Mouse (Mus musculus): Measurements from ENCODE around the gene Ascc2. TPM values are rescaled to one million over a fixed set of nuclear protein-coding genes. Genes with fewer than 3 reads are reported as not detected.

The Ascc2 gene
- polyA plus RNA-seq, 1 experiment from 2014 or later, result 31.5 TPM

- H3K9ac ChIP-seq, result no peak overlapping the region
- no peaks in the 10 kb centered on the region for H3K9me3 ChIP-seq
- no peak overlapping the region for H3K4me2 ChIP-seq
- H3K4me1 ChIP-seq, result no peaks in the 10 kb centered on the region
- 0 out of 2 replicates have a peak, but pooled peaks cover 2% of the 10 kb centered on the region for H3K36me3 ChIP-seq
- no peak for ATAC-seq (ENCODE audit: insufficient read depth, low FRiP score, low read depth)
- H3K27me3 ChIP-seq (replicated peaks), result no peaks in the 10 kb centered on the region
- H3K4me3 ChIP-seq (replicated peaks), result no peak overlapping the region
- H3K27ac ChIP-seq, result no peak overlapping the region
Measured at GRCm38 (mm10) chr11:4712822-4713221, 75.3 kb downstream of the Ascc2 start.

DNA sequence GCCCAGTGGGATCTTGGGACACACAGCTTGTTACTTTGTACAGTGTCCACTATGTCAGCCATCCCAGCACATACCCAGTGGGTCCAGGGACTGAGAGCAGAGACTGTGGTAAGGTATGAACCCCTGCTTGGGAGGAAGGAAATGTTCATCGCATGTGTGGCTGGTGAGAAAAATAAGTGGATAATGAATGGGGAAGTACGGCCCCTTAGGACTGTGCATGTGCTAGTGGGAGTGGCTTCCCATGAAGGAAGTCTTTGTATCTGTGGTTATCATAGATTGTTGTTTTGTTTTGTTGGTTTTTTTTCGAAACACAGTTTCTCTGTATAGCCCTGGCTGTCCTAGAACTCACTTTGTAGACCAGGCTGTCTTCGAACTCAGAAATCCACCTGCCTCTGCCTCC lies 77.2 kb downstream of the Ascc2 start:
- Histone ChIP-seq H3K4me1 (no peaks in the 10 kb centered on the region), H3K4me3 (replicated peaks) (no peak overlapping the region), H3K9me3 (no peaks in the 10 kb centered on the region), H3K9ac (no peak overlapping the region), H3K27me3 (replicated peaks) (no peaks in the 10 kb centered on the region), H3K4me2 (no peak overlapping the region), H3K36me3 (0 out of 2 replicates have a peak, but pooled peaks cover 2% of the 10 kb centered on the region), H3K27ac (no peak overlapping the region)
- ATAC-seq (ENCODE audit: insufficient read depth, low FRiP score, low read depth), result no peak
- WGBS, result 79% methylated on average over 4 of the region's 4 CpGs

- no peaks in the 10 kb centered on the region for H3K4me1 ChIP-seq
- H3K27ac ChIP-seq, result no peak overlapping the region
- H3K4me3 ChIP-seq (replicated peaks), result no peak overlapping the region
- H3K9ac ChIP-seq, result no peak overlapping the region
- 79% methylated on average over 4 of the region's 4 CpGs for WGBS
- H3K9me3 ChIP-seq, result no peaks in the 10 kb centered on the region
- H3K4me2 ChIP-seq, result no peak overlapping the region
- no peak for ATAC-seq (ENCODE audit: insufficient read depth, low FRiP score, low read depth)
- no peaks in the 10 kb centered on the region for H3K27me3 ChIP-seq (replicated peaks)
- H3K36me3 ChIP-seq, result 0 out of 2 replicates have a peak, but pooled peaks cover 2% of the 10 kb centered on the region
Measured at GRCm38 (mm10) chr11:4715596-4715995, 78.0 kb downstream of the Ascc2 start.

DNA sequence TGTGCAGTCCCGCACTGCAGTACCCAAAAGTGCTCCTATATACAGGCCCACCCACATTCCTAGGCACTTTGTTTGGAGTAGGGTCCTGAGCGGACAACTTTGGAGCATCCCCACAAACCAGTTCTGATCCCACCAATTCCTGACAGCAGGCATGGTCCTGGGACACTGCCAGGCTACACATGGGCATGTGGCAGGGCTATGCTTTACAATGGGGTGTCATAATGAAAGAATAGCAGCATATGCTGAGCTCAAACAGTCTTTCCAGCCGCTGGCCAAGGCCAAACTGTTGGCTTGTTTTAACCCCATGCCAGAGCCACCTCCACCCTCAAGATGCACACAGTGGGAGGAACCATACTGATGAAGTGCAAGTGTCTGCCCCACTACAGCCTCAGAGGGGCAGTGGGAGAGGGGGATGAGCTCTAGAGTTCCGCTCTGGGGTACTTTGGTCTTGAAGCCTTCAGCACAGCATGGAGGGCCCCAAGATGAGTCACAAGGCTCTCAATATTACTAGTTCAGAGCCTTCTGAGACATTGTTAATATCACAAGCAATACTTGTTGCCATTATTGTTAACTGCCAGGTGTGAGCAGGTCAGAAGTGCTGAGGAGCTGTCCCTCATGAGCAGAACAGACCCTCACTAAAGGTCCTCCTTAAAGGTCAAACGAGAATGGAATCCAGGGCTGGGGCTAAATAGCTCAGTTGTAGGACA lies 79.1 kb downstream of the Ascc2 start:
- H3K36me3 ChIP-seq, result 0 out of 2 replicates have a peak, but pooled peaks cover 2% of the 10 kb centered on the region
- peaks cover 5% of the 10 kb centered on the region for H3K4me1 ChIP-seq
- no peak overlapping the region for H3K4me3 ChIP-seq (replicated peaks)
- ATAC-seq (ENCODE audit: insufficient read depth, low FRiP score, low read depth), result no peak
- no peak overlapping the region for H3K27ac ChIP-seq
- no peak overlapping the region for H3K4me2 ChIP-seq
- H3K9me3 ChIP-seq, result no peaks in the 10 kb centered on the region
- 84% methylated on average over 5 of the region's 5 CpGs for WGBS
- H3K27me3 ChIP-seq (replicated peaks), result no peaks in the 10 kb centered on the region
- no peak overlapping the region for H3K9ac ChIP-seq

GRCm38 (mm10) chr11:4718548-4718947 lies 81.0 kb downstream of the Ascc2 start:
- H3K4me3 ChIP-seq (replicated peaks), result no peak overlapping the region
- no peak overlapping the region for H3K27ac ChIP-seq
- no peak overlapping the region for H3K4me2 ChIP-seq
- no peak overlapping the region for H3K9ac ChIP-seq
- ATAC-seq (ENCODE audit: insufficient read depth, low FRiP score, low read depth), result no peak
- no peaks in the 10 kb centered on the region for H3K27me3 ChIP-seq (replicated peaks)
- peaks cover 7% of the 10 kb centered on the region; the same call in 1 of the 2 replicates for H3K36me3 ChIP-seq
- WGBS, result 76% methylated on average over 5 of the region's 5 CpGs
- no peaks in the 10 kb centered on the region for H3K9me3 ChIP-seq
- peaks cover 5% of the 10 kb centered on the region for H3K4me1 ChIP-seq

- Histone ChIP-seq H3K36me3 (peaks cover 6% of the 10 kb centered on the region; the same call in 1 of the 2 replicates), H3K9me3 (no peaks in the 10 kb centered on the region), H3K27ac (no peak overlapping the region), H3K4me1 (peaks cover 5% of the 10 kb centered on the region), H3K4me2 (no peak overlapping the region), H3K27me3 (replicated peaks) (no peaks in the 10 kb centered on the region), H3K9ac (no peak overlapping the region), H3K4me3 (replicated peaks) (no peak overlapping the region)
- ATAC-seq (ENCODE audit: insufficient read depth, low FRiP score, low read depth), result no peak
- 89% methylated on average over 9 of the region's 9 CpGs for WGBS
Measured at GRCm38 (mm10) chr11:4719961-4720360, 82.4 kb downstream of the Ascc2 start.

- no peak overlapping the region for H3K9ac ChIP-seq
- no peaks in the 10 kb centered on the region for H3K9me3 ChIP-seq
- no peak for ATAC-seq (ENCODE audit: insufficient read depth, low FRiP score, low read depth)
- no peaks in the 10 kb centered on the region for H3K27me3 ChIP-seq (replicated peaks)
- H3K27ac ChIP-seq, result no peak overlapping the region
- H3K36me3 ChIP-seq, result peaks cover 6% of the 10 kb centered on the region; the same call in 1 of the 2 replicates
- no peak overlapping the region for H3K4me2 ChIP-seq
- 68% methylated on average over 11 of the region's 11 CpGs for WGBS
- no peak overlapping the region for H3K4me3 ChIP-seq (replicated peaks)
- peaks cover 5% of the 10 kb centered on the region for H3K4me1 ChIP-seq
Measured at GRCm38 (mm10) chr11:4720393-4720792, 82.8 kb downstream of the Ascc2 start.

- Histone ChIP-seq H3K27ac (no peak overlapping the region), H3K4me2 (no peak overlapping the region), H3K4me1 (peaks cover 5% of the 10 kb centered on the region), H3K9me3 (no peaks in the 10 kb centered on the region), H3K27me3 (replicated peaks) (no peaks in the 10 kb centered on the region), H3K9ac (no peak overlapping the region), H3K36me3 (peaks cover 6% of the 10 kb centered on the region; the same call in 1 of the 2 replicates), H3K4me3 (replicated peaks) (no peak overlapping the region)
- 48% methylated on average over 7 of the region's 7 CpGs for WGBS
- ATAC-seq (ENCODE audit: insufficient read depth, low FRiP score, low read depth), result peak; percentile 57; the same call in 1 of the 2 replicates
Measured at GRCm38 (mm10) chr11:4720900-4721580, 83.5 kb downstream of the Ascc2 start.

DNA sequence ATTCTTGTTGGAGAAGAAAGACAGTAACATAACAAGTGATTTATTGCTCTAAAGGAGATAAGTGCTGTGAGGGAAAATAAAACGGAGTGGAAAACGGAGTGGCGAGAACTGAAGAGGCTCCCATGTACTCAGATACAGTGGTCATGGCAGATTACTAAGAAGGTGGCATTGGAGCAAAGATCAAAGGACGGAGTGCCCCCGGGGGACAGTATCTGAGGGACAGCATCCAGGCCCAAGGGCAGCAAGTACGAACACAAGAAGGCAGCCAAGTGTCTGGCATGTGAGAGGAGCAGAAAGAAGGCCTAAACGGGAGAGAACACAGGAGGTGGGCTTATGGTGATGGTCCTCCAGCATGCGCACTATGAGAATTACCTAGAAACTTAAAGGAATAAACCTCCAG lies 84.2 kb downstream of the Ascc2 start:
- H3K4me3 ChIP-seq (replicated peaks), result no peak overlapping the region
- ATAC-seq (ENCODE audit: insufficient read depth, low FRiP score, low read depth), result no peak
- H3K36me3 ChIP-seq, result peaks cover 6% of the 10 kb centered on the region; the same call in 1 of the 2 replicates
- H3K4me1 ChIP-seq, result peaks cover 5% of the 10 kb centered on the region
- H3K4me2 ChIP-seq, result no peak overlapping the region
- no peak overlapping the region for H3K9ac ChIP-seq
- H3K9me3 ChIP-seq, result no peaks in the 10 kb centered on the region
- H3K27ac ChIP-seq, result no peak overlapping the region
- 75% methylated on average over 8 of the region's 8 CpGs for WGBS
- no peaks in the 10 kb centered on the region for H3K27me3 ChIP-seq (replicated peaks)

- Histone ChIP-seq H3K27me3 (replicated peaks) (no peaks in the 10 kb centered on the region), H3K4me3 (replicated peaks) (no peak overlapping the region), H3K27ac (peak overlapping the region; percentile 78), H3K9me3 (no peaks in the 10 kb centered on the region), H3K4me2 (no peak overlapping the region), H3K36me3 (0 out of 2 replicates have a peak, but pooled peaks cover 2% of the 10 kb centered on the region), H3K4me1 (peaks cover 13% of the 10 kb centered on the region; the same call in 1 of the 2 replicates), H3K9ac (no peak overlapping the region)
- no peak; the same call in 1 of the 2 replicates for ATAC-seq (ENCODE audit: insufficient read depth, low FRiP score, low read depth)
- WGBS, result 33% methylated on average over 12 of the region's 12 CpGs
Measured at GRCm38 (mm10) chr11:4729603-4730002, 92.1 kb downstream of the Ascc2 start.

- peak; percentile 75; the same call in 1 of the 2 replicates for ATAC-seq (ENCODE audit: insufficient read depth, low FRiP score, low read depth)
- no peak overlapping the region for H3K9ac ChIP-seq
- no peaks in the 10 kb centered on the region for H3K27me3 ChIP-seq (replicated peaks)
- H3K4me2 ChIP-seq, result no peak overlapping the region
- H3K27ac ChIP-seq, result peak overlapping the region; percentile 78
- WGBS, result 58% methylated on average over 6 of the region's 6 CpGs
- 0 out of 2 replicates have a peak, but pooled peaks cover 2% of the 10 kb centered on the region for H3K36me3 ChIP-seq
- no peaks in the 10 kb centered on the region for H3K9me3 ChIP-seq
- no peak overlapping the region for H3K4me3 ChIP-seq (replicated peaks)
- peaks cover 13% of the 10 kb centered on the region; the same call in 1 of the 2 replicates for H3K4me1 ChIP-seq
Measured at GRCm38 (mm10) chr11:4730096-4730495, 92.5 kb downstream of the Ascc2 start.

- Histone ChIP-seq H3K9ac (no peak overlapping the region), H3K4me1 (peaks cover 15% of the 10 kb centered on the region; the same call in 1 of the 2 replicates), H3K4me2 (no peak overlapping the region), H3K4me3 (replicated peaks) (no peak overlapping the region), H3K9me3 (no peaks in the 10 kb centered on the region), H3K36me3 (0 out of 2 replicates have a peak, but pooled peaks cover 2% of the 10 kb centered on the region), H3K27ac (no peak overlapping the region), H3K27me3 (replicated peaks) (no peaks in the 10 kb centered on the region)
- no peak for ATAC-seq (ENCODE audit: insufficient read depth, low FRiP score, low read depth)
- 75% methylated on average over 5 of the region's 5 CpGs for WGBS
Measured at GRCm38 (mm10) chr11:4730913-4731312, 93.4 kb downstream of the Ascc2 start.
